Mouse (Mus musculus): ENCODE measurements around the gene Ddx41. TPM values are rescaled to one million over a fixed set of nuclear protein-coding genes. Genes with fewer than 3 reads are reported as not detected.

Ddx41 gene
- polyA plus RNA-seq, 1 experiment from 2014 or later = 23.6 TPM

- no peak for ATAC-seq (replicated peaks; ENCODE audit: insufficient number of reproducible peaks, insufficient read depth, low FRiP score, low read depth)
- H3K9ac ChIP-seq = peak overlapping the region; percentile 92
- peaks cover 67% of the 10 kb centered on the region for H3K4me1 ChIP-seq (replicated peaks)
- peaks cover 86% of the 10 kb centered on the region for H3K27me3 ChIP-seq
- H3K36me3 ChIP-seq = peaks cover 9% of the 10 kb centered on the region; the same call in 1 of the 2 replicates
- no peaks in the 10 kb centered on the region for H3K9me3 ChIP-seq (replicated peaks)
- 42% methylated on average over 14 of the region's 14 CpGs for WGBS
- peak overlapping the region; percentile 88 for H3K4me3 ChIP-seq
- peak overlapping the region; percentile 86; the same call in 1 of the 2 replicates for H3K27ac ChIP-seq
- H3K4me2 ChIP-seq = peak overlapping the region; percentile 95
These were observed 50.2 kb downstream of the Ddx41 start for GRCm38 (mm10) chr13:55486029-55486794.

GRCm38 (mm10) chr13:55484520-55485088 is 51.9 kb downstream of the Ddx41 start:
- H3K4me3 ChIP-seq = no peak overlapping the region
- 0 out of 2 replicates have a peak overlapping the region, but pooled peaks have one; percentile 4 for H3K4me2 ChIP-seq
- peaks cover 67% of the 10 kb centered on the region for H3K4me1 ChIP-seq (replicated peaks)

DNA sequence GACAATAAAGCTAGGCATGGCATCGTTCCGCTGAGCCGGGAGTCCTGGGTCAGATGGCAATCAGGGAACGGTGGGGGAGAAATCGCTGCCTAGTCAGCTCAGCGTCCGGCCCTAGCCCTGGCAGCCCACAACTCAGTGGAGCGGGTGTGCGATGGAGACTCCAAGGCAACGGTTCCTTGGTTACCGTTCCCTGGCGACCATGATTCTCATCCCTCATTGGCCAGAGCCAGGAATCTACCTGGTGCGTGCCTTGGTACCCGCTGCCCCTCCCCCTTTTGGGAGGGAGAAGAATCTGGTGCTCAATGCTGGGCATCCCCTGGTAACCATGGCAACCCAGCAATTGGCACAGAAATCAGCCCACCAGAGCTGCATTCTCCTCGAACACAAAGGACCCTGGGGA is 52.9 kb downstream of the Ddx41 start:
- WGBS = 55% methylated on average over 15 of the region's 15 CpGs
- ATAC-seq (replicated peaks; ENCODE audit: insufficient number of reproducible peaks, insufficient read depth, low FRiP score, low read depth) = no peak
- Histone ChIP-seq H3K27me3 (peaks cover 69% of the 10 kb centered on the region), H3K4me3 (no peak overlapping the region), H3K9ac (no peak overlapping the region), H3K9me3 (replicated peaks) (no peaks in the 10 kb centered on the region), H3K36me3 (peaks cover 23% of the 10 kb centered on the region), H3K4me1 (replicated peaks) (peaks cover 77% of the 10 kb centered on the region), H3K4me2 (0 out of 2 replicates have a peak overlapping the region, but pooled peaks have one; percentile 4), H3K27ac (peak overlapping the region; percentile 52)

More at GRCm38 (mm10) chr13:55484520-55485088, 51.9 kb downstream of the Ddx41 start:
- H3K27me3 ChIP-seq = peaks cover 74% of the 10 kb centered on the region
- H3K9me3 ChIP-seq (replicated peaks) = no peaks in the 10 kb centered on the region
- no peak overlapping the region for H3K27ac ChIP-seq
- 40% methylated on average over 7 of the region's 7 CpGs for WGBS
- no peak for ATAC-seq (replicated peaks; ENCODE audit: insufficient number of reproducible peaks, insufficient read depth, low FRiP score, low read depth)
- peaks cover 23% of the 10 kb centered on the region for H3K36me3 ChIP-seq
- H3K9ac ChIP-seq = no peak overlapping the region

GRCm38 (mm10) chr13:55483071-55483470 is 53.4 kb downstream of the Ddx41 start:
- peaks cover 65% of the 10 kb centered on the region for H3K27me3 ChIP-seq
- H3K27ac ChIP-seq = peak overlapping the region; percentile 52
- WGBS = 26% methylated on average over 9 of the region's 9 CpGs
- no peak overlapping the region for H3K4me3 ChIP-seq
- peaks cover 23% of the 10 kb centered on the region for H3K36me3 ChIP-seq
- no peak overlapping the region for H3K9ac ChIP-seq
- peak overlapping the region; percentile 7; the same call in 1 of the 2 replicates for H3K4me2 ChIP-seq
- peaks cover 73% of the 10 kb centered on the region for H3K4me1 ChIP-seq (replicated peaks)
- H3K9me3 ChIP-seq (replicated peaks) = no peaks in the 10 kb centered on the region
- no peak for ATAC-seq (replicated peaks; ENCODE audit: insufficient number of reproducible peaks, insufficient read depth, low FRiP score, low read depth)

GRCm38 (mm10) chr13:55482542-55482941 is 53.9 kb downstream of the Ddx41 start:
- peaks cover 68% of the 10 kb centered on the region for H3K4me1 ChIP-seq (replicated peaks)
- peaks cover 64% of the 10 kb centered on the region for H3K27me3 ChIP-seq
- H3K9ac ChIP-seq = no peak overlapping the region
- peak overlapping the region; percentile 52 for H3K27ac ChIP-seq
- peaks cover 23% of the 10 kb centered on the region for H3K36me3 ChIP-seq
- no peaks in the 10 kb centered on the region for H3K9me3 ChIP-seq (replicated peaks)
- no peak for ATAC-seq (replicated peaks; ENCODE audit: insufficient number of reproducible peaks, insufficient read depth, low FRiP score, low read depth)
- H3K4me2 ChIP-seq = no peak overlapping the region
- H3K4me3 ChIP-seq = no peak overlapping the region
- 50% methylated on average over 7 of the region's 7 CpGs for WGBS

Small RNA genes within 50 kb of the gene (microRNA-seq; reads per million reads assigned to microRNA genes)
- gene Mir6945 = 5.3 reads per million, percentile 19 among the genes with 10 or more reads in this experiment

Other genes with a start within 250 kb of the Ddx41 start
- 285 and 333 TPM in 2 replicates for gene Prelid1, start 216.2 kb downstream of the Ddx41 start, polyA plus RNA-seq (2015; fragmentation: Nextera tagmentation; extraction: Ambion mirVana)
- 63.9 and 74.2 TPM in 2 replicates for gene Rab24, start 214.7 kb downstream of the Ddx41 start, polyA plus RNA-seq (2015; fragmentation: Nextera tagmentation; extraction: Ambion mirVana)
- 21.8 and 28.7 TPM in 2 replicates for gene Mxd3, start 206.8 kb downstream of the Ddx41 start, polyA plus RNA-seq (2015; fragmentation: Nextera tagmentation; extraction: Ambion mirVana)
- 71.6 and 88.3 TPM in 2 replicates for gene Lman2, start 173.9 kb downstream of the Ddx41 start, polyA plus RNA-seq (2015; fragmentation: Nextera tagmentation; extraction: Ambion mirVana)
- gene Rgs14, start 166.9 kb downstream of the Ddx41 start, polyA plus RNA-seq (2015; fragmentation: Nextera tagmentation; extraction: Ambion mirVana) = 0.42 and 1.9 TPM in 2 replicates
- gene Slc34a1, start 138.5 kb downstream of the Ddx41 start, polyA plus RNA-seq (2015; fragmentation: Nextera tagmentation; extraction: Ambion mirVana) = not detected in 2 replicates
- gene Pfn3, start 121.4 kb downstream of the Ddx41 start, polyA plus RNA-seq (2015; fragmentation: Nextera tagmentation; extraction: Ambion mirVana) = not detected in 2 replicates
- 0.10 and 1.2 TPM in 2 replicates for gene F12, start 109.9 kb downstream of the Ddx41 start, polyA plus RNA-seq (2015; fragmentation: Nextera tagmentation; extraction: Ambion mirVana)
- 15.5 and 24.7 TPM in 2 replicates for gene Grk6, start 91.6 kb downstream of the Ddx41 start, polyA plus RNA-seq (2015; fragmentation: Nextera tagmentation; extraction: Ambion mirVana)
- gene Prr7, start 72.4 kb downstream of the Ddx41 start, polyA plus RNA-seq (2015; fragmentation: Nextera tagmentation; extraction: Ambion mirVana) = 0.18 and 0.30 TPM in 2 replicates
- 60.1 and 77.2 TPM in 2 replicates for gene Dbn1, start 48.5 kb downstream of the Ddx41 start, polyA plus RNA-seq (2015; fragmentation: Nextera tagmentation; extraction: Ambion mirVana)
- gene Pdlim7, start 23.0 kb downstream of the Ddx41 start, polyA plus RNA-seq (2015; fragmentation: Nextera tagmentation; extraction: Ambion mirVana) = 221 and 251 TPM in 2 replicates
- 1.3 and 3.0 TPM in 2 replicates for gene Dok3, start 7.4 kb downstream of the Ddx41 start, polyA plus RNA-seq (2015; fragmentation: Nextera tagmentation; extraction: Ambion mirVana)
- 17.1 and 22.6 TPM in 2 replicates for gene Fam193b, start 34.5 kb upstream of the Ddx41 start, polyA plus RNA-seq (2015; fragmentation: Nextera tagmentation; extraction: Ambion mirVana)
- gene Tmed9, start 37.1 kb upstream of the Ddx41 start, polyA plus RNA-seq (2015; fragmentation: Nextera tagmentation; extraction: Ambion mirVana) = 103 TPM in 2 replicates
- gene B4galt7, start 63.2 kb upstream of the Ddx41 start, polyA plus RNA-seq (2015; fragmentation: Nextera tagmentation; extraction: Ambion mirVana) = 16.5 and 23.4 TPM in 2 replicates
- gene Caml, start 86.3 kb upstream of the Ddx41 start, polyA plus RNA-seq (2015; fragmentation: Nextera tagmentation; extraction: Ambion mirVana) = 37.9 and 38.2 TPM in 2 replicates
- 16.7 and 20.4 TPM in 2 replicates for gene Ddx46, start 98.4 kb upstream of the Ddx41 start, polyA plus RNA-seq (2015; fragmentation: Nextera tagmentation; extraction: Ambion mirVana)
- 50.5 and 54.9 TPM in 2 replicates for gene B230219D22Rik, start 156.5 kb upstream of the Ddx41 start, polyA plus RNA-seq (2015; fragmentation: Nextera tagmentation; extraction: Ambion mirVana)
- 60.7 and 69.1 TPM in 2 replicates for gene Txndc15, start 178.0 kb upstream of the Ddx41 start, polyA plus RNA-seq (2015; fragmentation: Nextera tagmentation; extraction: Ambion mirVana)
- gene Pcbd2, start 190.7 kb upstream of the Ddx41 start, polyA plus RNA-seq (2015; fragmentation: Nextera tagmentation; extraction: Ambion mirVana) = 49.9 and 55.7 TPM in 2 replicates
- not detected in 2 replicates for gene Catsper3, start 247.9 kb upstream of the Ddx41 start, polyA plus RNA-seq (2015; fragmentation: Nextera tagmentation; extraction: Ambion mirVana)